In genomic region chr17:13746330-13746729, GRCm38 (mm10) we compare ENCODE assay signal across 1 mouse cellular context.
TF ChIP-seq lines count a peak whose summit lies in the region.

No protein-coding gene starts in this region.

TF ChIP-seq in CH12.LX, 34 proteins besides CTCF, POLR2A, EP300 and RAD21 (continued from another document):
- no peak for TF ChIP-seq TBP (conservative IDR thresholded peaks at IDR 0.05; ENCODE audit: low read depth, low read length)
